Mouse (Mus musculus): Measurements from ENCODE around the gene Cetn3.

Gene Cetn3

GRCm38 (mm10) chr13:81782971-81783404 is at the start of gene Cetn3:
TSS of gene Cetn3 (plus strand) at chr13:81783077.
- no peak for DNase-seq (ENCODE audit: low spot score)

DNA sequence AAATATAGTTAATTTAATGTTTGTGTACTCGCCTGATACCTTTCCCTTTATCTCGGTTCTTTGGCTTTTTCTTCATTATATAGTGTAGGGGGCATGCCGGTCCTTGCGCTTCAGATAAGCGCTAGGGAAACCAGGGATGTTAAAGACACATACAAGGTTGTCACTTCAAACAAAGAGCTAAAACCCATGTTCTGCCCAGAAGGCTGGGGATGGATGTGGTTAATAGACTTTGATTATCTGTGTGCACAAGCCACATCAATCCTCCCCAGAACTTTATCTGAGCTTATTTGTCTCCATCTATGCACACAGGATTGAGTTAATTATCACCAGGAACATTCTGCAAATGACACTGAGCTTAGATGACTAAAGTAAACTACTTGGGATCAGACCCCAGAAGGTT is 46.3 kb upstream of the Cetn3 start:
- DNase-seq (ENCODE audit: low spot score): no peak

GRCm38 (mm10) chr13:81740898-81741297 is 42.0 kb upstream of the Cetn3 start:
- DNase-seq (ENCODE audit: low spot score): no peak

DNA sequence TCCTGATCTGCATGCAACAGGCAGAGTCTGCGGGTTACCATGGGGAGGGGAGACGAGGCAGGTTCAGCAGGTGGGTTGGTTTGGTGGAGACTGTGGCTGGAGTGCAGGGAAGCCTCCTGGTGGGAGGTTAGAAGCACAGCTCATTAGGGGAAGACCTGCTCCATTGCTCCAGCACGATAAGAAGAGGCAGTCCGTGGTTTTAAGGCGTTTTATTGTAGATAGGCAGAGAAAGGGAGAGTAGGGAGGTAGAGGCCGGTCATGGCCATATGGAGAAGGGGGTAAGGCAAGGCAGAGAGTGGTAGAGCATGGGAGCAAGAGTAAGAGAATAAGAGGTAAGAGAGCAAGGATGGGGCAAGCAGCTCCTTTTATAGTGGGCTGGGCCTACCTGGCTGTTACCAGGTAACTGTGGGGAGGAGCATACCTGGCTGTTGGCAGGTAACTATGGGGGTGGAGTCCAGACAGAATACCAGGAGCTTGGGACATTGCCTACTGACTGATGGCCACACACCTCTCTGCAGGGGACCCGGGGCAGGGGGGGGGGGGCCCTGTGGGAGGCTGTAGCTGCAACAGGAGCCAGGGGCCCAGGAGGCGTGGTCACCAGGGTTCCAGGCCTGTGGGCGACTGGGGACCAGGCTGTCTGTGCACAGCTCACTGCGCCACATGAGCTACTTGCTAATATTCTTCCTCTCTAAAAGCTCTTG is 39.3 kb upstream of the Cetn3 start:
- no peak for DNase-seq (ENCODE audit: low spot score)

DNA sequence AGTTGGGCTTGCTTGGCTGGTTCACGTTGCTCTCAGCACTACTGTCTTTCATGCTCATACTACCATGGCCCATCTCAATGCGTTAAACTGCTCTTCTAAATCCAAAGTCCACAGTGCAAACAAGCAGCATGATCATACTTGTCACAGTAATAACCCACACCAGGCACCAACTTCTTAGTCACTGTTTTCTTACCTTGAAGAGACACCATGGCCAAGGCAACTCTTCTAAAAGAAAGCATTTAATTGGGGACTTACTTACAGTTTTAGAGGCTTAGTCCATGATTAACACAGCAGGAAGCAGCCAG is 38.8 kb upstream of the Cetn3 start:
- DNase-seq (ENCODE audit: low spot score): no peak

DNA sequence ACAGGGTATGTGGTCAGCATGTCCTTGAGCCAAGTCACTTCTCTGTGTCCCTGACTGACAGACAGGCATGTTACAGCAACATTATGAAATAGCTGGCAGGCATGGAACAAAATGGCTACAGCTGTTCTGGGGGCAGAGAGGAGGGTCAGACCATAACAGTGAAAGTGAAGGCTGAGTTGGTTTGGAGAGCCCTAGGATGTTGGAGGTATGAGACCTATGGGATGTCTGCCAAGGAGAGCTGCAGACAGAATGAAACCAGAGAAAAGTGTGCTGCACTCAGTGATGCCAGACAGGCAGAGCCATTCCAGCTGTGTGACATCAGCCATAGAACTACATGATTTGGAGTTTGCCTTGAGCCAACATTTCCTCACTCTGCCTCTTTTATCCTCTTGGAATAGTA is 28.0 kb upstream of the Cetn3 start:
- no peak for DNase-seq (ENCODE audit: low spot score)

- no peak for DNase-seq (ENCODE audit: low spot score)
Observed at GRCm38 (mm10) chr13:81755324-81755723, 27.6 kb upstream of the Cetn3 start.

DNA sequence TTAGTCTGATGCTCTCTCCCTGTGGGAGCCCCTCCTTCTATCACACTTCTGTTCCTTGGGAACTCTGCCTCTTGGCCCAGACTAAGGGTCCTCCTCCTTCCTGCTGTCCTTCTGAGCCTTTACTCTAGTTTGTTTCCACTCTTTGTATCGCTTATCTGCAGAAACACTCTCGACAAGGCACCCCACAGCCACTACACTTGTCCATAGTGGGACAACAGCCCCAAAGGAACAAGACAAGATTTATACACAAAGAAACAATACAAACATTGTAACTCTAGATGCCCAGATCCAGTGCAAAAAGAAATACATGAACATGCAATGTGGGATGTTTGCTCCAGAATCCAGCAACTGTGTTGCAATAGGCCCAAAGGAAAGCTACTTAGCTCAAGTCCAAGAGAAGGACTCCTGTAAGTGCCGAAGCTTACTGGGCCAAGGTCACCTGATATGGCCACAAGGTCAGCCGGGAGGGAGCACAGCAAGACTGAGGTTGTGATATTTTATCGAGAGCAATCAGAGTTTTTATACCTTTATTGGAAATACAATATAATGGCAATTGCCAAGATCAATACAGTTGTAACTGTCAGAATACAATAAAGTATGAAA is 25.7 kb upstream of the Cetn3 start:
- no peak for DNase-seq (ENCODE audit: low spot score)

DNA sequence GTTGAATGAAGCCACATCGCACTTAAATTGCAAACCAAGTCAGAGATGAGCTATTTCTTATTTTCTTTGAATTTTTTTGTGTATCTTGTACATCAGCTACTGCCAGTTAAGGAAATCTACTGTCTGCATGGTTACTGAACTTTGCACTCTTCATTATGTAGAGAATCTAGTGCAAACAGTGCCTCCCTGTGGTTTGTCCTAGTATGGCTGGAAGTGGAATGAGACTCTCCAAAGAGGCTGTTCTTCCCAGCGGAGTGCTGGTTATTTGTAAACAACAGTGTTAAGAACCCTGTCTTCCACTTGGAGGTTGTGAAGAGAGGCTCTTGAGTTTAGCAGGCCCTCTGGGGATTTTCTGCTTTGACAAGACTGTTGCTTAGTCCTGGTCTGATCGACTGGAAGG is 22.5 kb upstream of the Cetn3 start:
- no peak for DNase-seq (ENCODE audit: low spot score)

DNA sequence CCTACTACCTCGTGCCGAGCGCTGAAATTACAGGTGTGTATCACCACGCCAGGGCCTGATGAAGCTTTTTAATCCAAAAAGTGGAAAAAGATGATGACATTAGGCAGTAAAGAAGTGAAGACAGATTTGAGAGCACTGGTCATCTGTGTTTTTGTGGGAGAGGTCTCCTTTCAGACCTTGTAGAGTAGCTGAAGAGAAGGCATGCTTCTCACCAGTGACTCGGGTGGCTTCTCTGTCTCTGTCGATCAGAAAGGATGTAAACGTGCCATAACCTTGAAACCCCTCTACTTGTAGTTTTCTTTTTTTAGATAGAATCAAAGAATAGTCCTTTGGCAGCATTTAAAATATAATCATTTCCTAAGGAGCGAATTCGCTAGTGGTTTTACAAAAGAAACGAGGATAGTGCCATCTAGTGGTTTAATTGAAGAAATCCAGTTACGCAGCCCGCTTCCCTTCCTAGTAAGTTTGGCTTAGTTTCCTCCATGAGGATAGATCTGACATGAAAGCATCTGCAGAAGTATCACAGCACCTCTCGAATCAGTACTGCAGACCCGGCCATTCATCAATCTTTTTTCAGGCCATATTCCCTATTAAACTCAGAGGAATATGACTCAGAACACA is 21.2 kb upstream of the Cetn3 start:
- DNase-seq (ENCODE audit: low spot score): no peak

DNA sequence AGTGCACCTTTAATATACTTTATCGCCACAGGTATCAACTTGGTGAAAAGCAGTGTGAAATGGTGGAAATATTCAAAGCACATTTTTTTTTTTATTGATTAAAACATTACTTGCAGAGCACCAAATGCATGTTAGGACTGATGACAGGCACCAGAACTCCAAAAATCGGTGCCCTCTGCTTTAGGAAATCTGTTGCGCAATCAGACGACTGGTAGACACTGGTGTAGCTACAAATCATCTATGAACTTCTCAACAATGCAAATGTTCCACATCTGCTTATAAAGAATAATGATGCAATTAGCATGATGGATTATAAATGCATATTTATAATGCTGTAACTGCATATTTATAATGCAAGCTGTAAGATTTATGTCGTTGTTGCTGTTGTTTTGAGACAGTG is 18.7 kb upstream of the Cetn3 start:
- no peak for DNase-seq (ENCODE audit: low spot score)

DNA sequence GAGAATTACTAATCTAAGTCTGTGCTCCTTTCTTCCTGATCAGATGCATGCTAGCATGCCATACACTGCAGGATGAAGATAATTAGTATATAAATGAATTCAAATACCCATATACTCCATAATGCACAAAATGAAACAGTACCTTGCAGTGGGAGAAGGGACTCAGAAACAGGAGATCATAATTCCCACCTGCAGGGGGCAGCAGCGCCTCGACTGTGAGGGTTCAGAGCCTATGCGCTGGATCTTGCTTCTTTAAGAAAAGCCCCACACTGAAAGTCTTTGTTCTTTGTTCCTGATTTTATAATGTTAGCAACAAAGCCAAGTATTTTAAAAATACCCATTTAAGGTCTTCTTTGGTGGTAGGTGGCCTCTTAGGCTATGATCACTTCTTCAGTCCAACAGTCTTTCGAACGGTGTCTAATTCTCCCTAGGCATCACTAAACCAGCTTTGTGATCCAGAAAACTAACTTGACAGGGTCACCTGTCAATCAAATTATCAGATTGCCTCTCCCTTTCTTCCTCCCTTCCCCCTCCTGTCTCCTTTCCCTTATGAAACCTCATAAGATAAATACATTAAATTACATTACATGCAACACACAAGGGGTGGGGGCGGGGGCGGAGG is 15.7 kb upstream of the Cetn3 start:
- peak; percentile 22 for DNase-seq (ENCODE audit: low spot score)

DNA sequence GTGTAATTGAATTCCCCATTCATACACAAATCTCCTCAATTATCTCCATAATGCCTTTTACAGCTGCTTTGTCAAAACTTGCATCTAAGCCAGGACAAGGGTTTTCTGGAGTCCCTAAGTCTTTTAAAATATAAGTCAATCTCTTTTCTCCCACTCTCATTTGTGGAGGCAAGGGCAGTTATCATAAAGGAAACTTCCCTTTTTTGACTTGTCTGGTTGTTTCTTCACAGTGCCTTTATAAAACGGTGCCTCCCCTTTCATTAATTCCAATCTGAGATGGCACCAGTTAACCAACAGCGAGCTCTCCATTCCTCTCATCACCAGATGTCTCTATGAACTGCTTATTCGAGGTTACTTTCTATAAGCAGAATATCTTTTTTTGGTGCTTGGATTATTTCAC is 6.7 kb upstream of the Cetn3 start:
- DNase-seq (ENCODE audit: low spot score): no peak

GRCm38 (mm10) chr13:81782475-81782874 is 402 bp upstream of the Cetn3 start:
- no peak for DNase-seq (ENCODE audit: low spot score)

GRCm38 (mm10) chr13:81783405-81784342 is 797 bp downstream of the Cetn3 start:
- peak; percentile 85 for DNase-seq (ENCODE audit: low spot score)

DNA sequence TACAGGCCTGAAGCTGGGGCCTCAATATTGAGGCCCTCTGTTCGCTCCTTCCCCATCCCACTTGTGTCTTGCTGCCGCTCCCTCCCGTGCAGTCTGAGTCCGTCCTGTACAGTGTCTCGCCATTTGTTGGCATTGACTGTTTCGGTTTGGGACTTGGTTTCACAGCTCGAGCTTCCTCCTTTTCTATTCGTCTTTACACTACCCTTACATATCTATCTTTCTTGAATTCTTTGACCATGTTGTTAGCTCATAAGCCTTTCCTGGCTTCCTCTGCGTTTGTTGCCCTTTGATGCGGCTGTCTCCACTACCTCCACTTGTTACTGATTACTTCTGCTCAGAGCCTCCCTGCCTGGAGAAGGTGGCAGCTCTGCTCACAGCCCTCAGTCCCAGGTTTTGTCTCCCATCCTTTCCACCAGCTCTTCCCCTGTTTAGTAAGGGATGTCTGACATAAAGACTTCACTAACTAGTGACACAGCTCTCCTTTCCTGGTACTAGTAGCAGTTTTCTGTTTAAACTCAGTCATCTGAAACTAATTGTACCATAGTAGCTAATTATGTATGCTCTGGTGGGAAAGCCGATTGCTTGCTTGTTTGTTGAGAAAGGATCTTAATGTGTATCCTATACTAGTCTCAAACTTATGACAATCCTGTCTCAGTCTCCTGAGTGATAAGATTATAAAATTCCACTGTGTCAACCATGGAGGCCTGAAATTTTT is 3.0 kb downstream of the Cetn3 start:
- DNase-seq (ENCODE audit: low spot score): no peak

GRCm38 (mm10) chr13:81790160-81790559 is 7.3 kb downstream of the Cetn3 start:
- DNase-seq (ENCODE audit: low spot score): no peak

- DNase-seq (ENCODE audit: low spot score): no peak
Observed at GRCm38 (mm10) chr13:81791861-81792260, 9.0 kb downstream of the Cetn3 start.

DNA sequence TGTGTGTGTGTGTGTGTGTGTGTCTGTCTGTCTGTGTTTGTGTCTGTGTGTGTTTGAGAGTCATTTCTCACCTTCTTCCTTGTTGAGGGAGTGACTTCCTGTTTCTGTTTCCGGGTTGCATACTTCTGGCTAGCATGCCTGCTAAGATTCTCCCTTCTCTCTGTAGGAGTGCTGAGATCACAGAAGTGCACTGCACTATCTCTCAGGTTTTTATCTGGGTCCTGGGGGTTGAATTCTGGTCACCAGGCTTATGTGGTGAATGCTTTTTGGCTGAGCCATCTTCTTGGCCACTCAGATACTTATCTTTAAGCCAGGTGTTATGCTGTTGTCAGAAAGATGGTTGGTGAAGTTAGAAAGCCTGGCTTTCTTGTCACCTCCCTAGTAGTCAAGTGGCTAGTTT is 11.0 kb downstream of the Cetn3 start:
- no peak for DNase-seq (ENCODE audit: low spot score)

GRCm38 (mm10) chr13:81801121-81801520 is 18.2 kb downstream of the Cetn3 start:
- no peak for DNase-seq (ENCODE audit: low spot score)

DNA sequence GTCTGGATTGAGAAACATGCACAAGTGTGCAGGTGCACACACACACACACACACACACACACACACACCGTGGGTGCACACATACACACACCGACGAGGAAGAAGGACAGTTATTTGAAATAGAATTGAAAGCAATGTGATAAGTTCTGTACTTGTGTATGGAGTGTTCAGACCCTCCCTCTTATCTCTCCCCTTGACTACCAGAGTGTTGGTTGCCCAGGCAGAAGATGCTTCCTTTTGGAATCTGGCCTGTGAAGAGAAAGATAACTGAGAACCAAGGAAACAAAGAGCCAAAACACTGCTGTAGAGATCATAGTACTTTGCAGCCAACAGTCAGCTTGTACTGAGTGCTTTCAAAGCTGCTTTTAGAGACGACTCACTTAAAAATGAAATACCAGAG is 20.8 kb downstream of the Cetn3 start:
- no peak for DNase-seq (ENCODE audit: low spot score)

DNA sequence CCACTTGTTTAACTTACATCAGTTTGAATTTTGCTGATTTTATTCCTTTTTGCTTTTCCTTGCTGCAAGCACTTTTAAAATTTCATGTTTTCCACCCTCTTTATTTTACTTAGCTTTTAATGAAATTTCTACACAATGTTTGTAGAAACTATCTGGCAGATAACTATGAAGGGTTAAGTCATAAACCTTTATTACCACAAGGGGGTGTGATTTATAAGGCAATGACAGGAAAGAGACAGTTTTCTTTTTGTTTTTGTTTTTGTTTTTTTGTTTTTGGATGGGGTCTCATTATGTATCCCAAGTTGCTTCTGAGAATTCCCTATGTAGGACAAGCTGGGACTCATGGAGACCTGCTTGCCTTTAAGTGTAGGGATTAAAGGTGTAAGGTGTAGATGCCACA is 39.9 kb downstream of the Cetn3 start:
- DNase-seq (ENCODE audit: low spot score): no peak

All from ovary, postnatal 10 days (tissue).